Mouse (Mus musculus) midbrain, postnatal 0 days (tissue): ENCODE data around the gene Slc35b4. TPM values are rescaled to one million over a fixed set of nuclear protein-coding genes. Genes with fewer than 3 reads are reported as not detected.

ENCODE experiments used
- ATAC-seq: fragments of 200-750 bp; cut with Nextera tagmentation; 2 replicates; pipeline ENCODE4 v1.8.0; 2017; ENCODE audit warnings: moderate number of reproducible peaks, mild to moderate bottlenecking, moderate TSS enrichment, moderate library complexity; ENCODE audit not compliant: low FRiP score
- DNase-seq: peaks from one replicate; pipeline ENCODE4 v3.0.0-alpha.2; 2015; ENCODE audit warnings: low spot score
- H3K27ac ChIP-seq: fragments of 300-500 bp; sonication (generic); 2 replicates; pipeline ENCODE4 v1.5.1; 2014; ENCODE audit warnings: low read depth, mild to moderate bottlenecking, low read length, mixed read lengths
- H3K27me3 ChIP-seq: fragments of 300-500 bp; sonication (generic); 2 replicates; pipeline ENCODE4 v1.6.1; 2014; ENCODE audit warnings: low read length, control low read depth, mixed read lengths; ENCODE audit not compliant: insufficient read depth
- H3K36me3 ChIP-seq: fragments of 300-500 bp; sonication (generic); 2 replicates; pipeline ENCODE4 v1.6.1; 2014; ENCODE audit warnings: low read length, control low read depth, mixed read lengths; ENCODE audit not compliant: insufficient read depth
- H3K4me1 ChIP-seq: fragments of 300-500 bp; sonication (generic); 2 replicates; pipeline ENCODE4 v1.6.1; 2014; ENCODE audit warnings: mild to moderate bottlenecking, control low read depth, antibody characterized with exemption, low read length, mixed read lengths; ENCODE audit not compliant: insufficient read depth
- H3K4me2 ChIP-seq: fragments of 300-500 bp; sonication (generic); 2 replicates; pipeline ENCODE4 v1.6.1; 2014; ENCODE audit warnings: low read depth, mild to moderate bottlenecking, low read length, mixed read lengths; ENCODE audit not compliant: poor library complexity, severe bottlenecking
- H3K4me3 ChIP-seq: fragments of 300-500 bp; sonication (generic); 2 replicates; pipeline ENCODE4 v1.5.1; 2014; ENCODE audit warnings: low read depth, mild to moderate bottlenecking, low read length, moderate library complexity
- H3K9ac ChIP-seq: fragments of 300-500 bp; sonication (generic); replicated peaks from 2 replicates; pipeline ENCODE4 v1.6.1; 2014; ENCODE audit warnings: mild to moderate bottlenecking, low read length, moderate library complexity, mixed read lengths; ENCODE audit not compliant: poor library complexity, severe bottlenecking
- H3K9me3 ChIP-seq: fragments of 300-500 bp; sonication (generic); 2 replicates; pipeline ENCODE4 v1.6.1; 2016; ENCODE audit warnings: low read length, control low read depth
- CTCF ChIP-seq: IDR thresholded peaks from 2 replicates; pipeline ENCODE4 v1.5.1; 2016; ENCODE audit warnings: antibody characterized with exemption, mild to moderate bottlenecking
- WGBS: fragments of 180-500 bp; shearing (Covaris S2); extraction: QIAGEN DNeasy Blood & Tissue Kit; methylation state at CpG from one replicate; pipeline ENCODE4 v1.1.7; 2014; 5-methylcytosine and 5-hydroxymethylcytosine counted together
- polyA plus RNA-seq: library from polyadenylated mRNA; unstranded; fragments of >200 nt; fragmentation: Nextera tagmentation; extraction: Ambion mirVana; gene quantifications from 2 replicates; pipeline ENCODE4 v1.2.1, GENCODE M21; 2015
- total RNA-seq: library from RNA; depleted of rRNA; stranded (reverse); fragments of >200 nt; gene quantifications from 2 replicates; pipeline ENCODE4 v1.2.3, GENCODE M21; 2014

The Slc35b4 gene
- total and polyA plus RNA-seq, 2 experiments from 2014 or later = 30.6 to 30.8 TPM

DNA sequence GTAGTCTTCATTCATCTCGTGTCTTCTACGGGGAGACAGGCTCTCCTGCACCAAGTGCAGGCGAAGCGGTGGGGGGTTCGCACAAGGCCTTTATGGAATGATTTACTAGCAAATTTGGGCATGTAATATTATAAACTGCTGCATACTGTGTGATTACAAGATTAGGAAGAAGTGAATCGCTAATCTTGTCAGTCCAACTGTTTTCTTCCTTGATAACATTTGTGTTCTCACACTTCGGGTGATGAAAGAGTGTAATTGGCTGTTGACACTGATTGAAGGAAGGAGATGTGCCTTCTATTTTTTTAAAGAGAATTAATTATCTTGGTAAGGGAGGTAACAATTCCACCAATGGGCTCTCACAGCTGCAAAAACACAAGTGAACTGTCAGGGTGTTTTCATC lies 28.3 kb downstream of the Slc35b4 start:
- Histone ChIP-seq H3K4me1 (no peaks in the 10 kb centered on the region; the same call in 1 of the 2 replicates), H3K9ac (no peak overlapping the region), H3K36me3 (no peaks in the 10 kb centered on the region), H3K4me2 (no peak overlapping the region), H3K9me3 (no peaks in the 10 kb centered on the region), H3K27ac (no peak overlapping the region), H3K4me3 (no peak overlapping the region), H3K27me3 (no peaks in the 10 kb centered on the region)
- DNase-seq = no peak
- WGBS = 83% methylated on average over 7 of the region's 7 CpGs
- ATAC-seq = no peak
- TF ChIP-seq CTCF = no peak

DNA sequence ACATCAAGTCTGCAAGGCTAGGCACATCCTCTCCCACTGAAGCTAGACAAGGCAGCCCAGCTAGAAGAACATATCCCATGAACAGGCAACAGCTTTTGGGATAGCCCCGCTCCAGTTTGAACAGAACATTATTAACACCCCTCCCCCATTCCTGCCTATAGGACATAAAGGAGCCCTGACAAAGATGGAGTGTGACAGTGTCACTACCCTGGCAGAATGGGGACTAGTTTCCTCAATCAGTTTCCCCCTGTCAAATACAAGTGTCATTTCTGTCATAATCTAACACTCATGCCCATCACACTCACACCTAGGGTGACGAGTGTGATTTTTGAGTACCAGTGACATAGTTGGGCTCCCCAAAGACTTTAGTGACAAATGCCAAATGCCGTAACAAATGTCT lies 28.9 kb downstream of the Slc35b4 start:
- Histone ChIP-seq H3K27me3 (no peaks in the 10 kb centered on the region), H3K4me2 (no peak overlapping the region), H3K9me3 (no peaks in the 10 kb centered on the region), H3K9ac (no peak overlapping the region), H3K27ac (no peak overlapping the region), H3K36me3 (no peaks in the 10 kb centered on the region), H3K4me3 (no peak overlapping the region), H3K4me1 (no peaks in the 10 kb centered on the region)
- DNase-seq (no peak), ATAC-seq (no peak)
- 84% methylated on average over 3 of the region's 3 CpGs for WGBS
- TF ChIP-seq CTCF = no peak

DNA sequence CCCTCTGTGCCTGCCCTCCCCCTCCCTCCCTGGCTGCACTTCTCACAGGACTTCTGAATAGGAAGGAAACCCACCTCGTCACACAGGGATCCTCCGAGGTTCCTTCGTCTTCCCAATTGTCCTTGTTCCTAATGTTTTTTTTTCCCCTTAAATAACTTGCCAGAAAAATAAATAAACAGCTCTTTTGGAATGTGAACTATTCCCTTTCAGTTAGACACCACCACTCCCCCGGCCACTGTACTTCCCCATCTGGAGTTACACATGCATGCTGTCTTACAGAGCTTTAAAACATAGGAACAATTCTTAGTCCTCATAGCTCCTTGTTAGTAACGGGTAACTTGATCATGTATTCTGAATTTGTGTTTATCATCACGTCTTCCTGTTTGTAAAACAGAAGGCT lies 30.9 kb downstream of the Slc35b4 start:
- no peak for TF ChIP-seq CTCF
- H3K9ac ChIP-seq = no peak overlapping the region
- H3K27me3 ChIP-seq = no peaks in the 10 kb centered on the region
- WGBS = 85% methylated on average over 6 of the region's 6 CpGs
- no peaks in the 10 kb centered on the region for H3K36me3 ChIP-seq
- no peak overlapping the region for H3K27ac ChIP-seq
- no peaks in the 10 kb centered on the region for H3K9me3 ChIP-seq
- H3K4me2 ChIP-seq = no peak overlapping the region
- no peak overlapping the region for H3K4me3 ChIP-seq
- ATAC-seq (no peak), DNase-seq (no peak)
- no peaks in the 10 kb centered on the region for H3K4me1 ChIP-seq

GRCm38 (mm10) chr6:34142931-34143330 lies 34.0 kb downstream of the Slc35b4 start:
- no peak for TF ChIP-seq CTCF
- H3K36me3 ChIP-seq = no peaks in the 10 kb centered on the region
- H3K9me3 ChIP-seq = no peaks in the 10 kb centered on the region
- no peak overlapping the region for H3K4me2 ChIP-seq
- DNase-seq = no peak
- H3K27me3 ChIP-seq = no peaks in the 10 kb centered on the region
- no peak overlapping the region for H3K27ac ChIP-seq
- no peak for ATAC-seq
- H3K4me1 ChIP-seq = no peaks in the 10 kb centered on the region
- no peak overlapping the region for H3K4me3 ChIP-seq
- no peak overlapping the region for H3K9ac ChIP-seq
- WGBS = 65% methylated on average over 11 of the region's 11 CpGs

DNA sequence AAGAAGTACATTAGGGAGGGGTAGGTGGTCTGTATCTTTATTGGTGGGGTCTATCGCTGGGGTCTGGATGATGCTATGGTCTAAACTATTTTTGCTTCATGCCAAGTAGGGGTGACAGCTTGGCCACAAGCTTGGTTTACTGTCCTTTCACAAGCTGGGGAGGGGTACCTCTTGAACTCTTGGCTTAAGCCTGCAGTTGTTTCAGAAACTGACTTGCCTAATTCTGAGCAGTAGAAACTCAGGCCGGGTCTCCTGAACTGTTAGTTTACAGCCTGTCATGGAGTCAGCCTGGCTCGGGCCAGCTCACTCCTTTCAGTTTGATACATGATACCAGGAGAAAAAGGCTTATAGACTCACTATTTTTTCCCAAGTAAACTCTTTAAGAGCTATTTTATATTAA lies 38.5 kb downstream of the Slc35b4 start:
- WGBS = 94% methylated on average over 3 of the region's 3 CpGs
- no peak overlapping the region for H3K4me2 ChIP-seq
- H3K9ac ChIP-seq = no peak overlapping the region
- no peak for DNase-seq
- ATAC-seq = no peak
- H3K36me3 ChIP-seq = no peaks in the 10 kb centered on the region
- H3K4me1 ChIP-seq = no peaks in the 10 kb centered on the region
- no peak overlapping the region for H3K4me3 ChIP-seq
- no peak for TF ChIP-seq CTCF
- no peaks in the 10 kb centered on the region for H3K9me3 ChIP-seq
- H3K27me3 ChIP-seq = no peaks in the 10 kb centered on the region
- no peak overlapping the region for H3K27ac ChIP-seq

GRCm38 (mm10) chr6:34132391-34132790 lies 44.5 kb downstream of the Slc35b4 start:
- TF ChIP-seq CTCF = no peak
- Histone ChIP-seq H3K27ac (no peak overlapping the region), H3K9me3 (no peaks in the 10 kb centered on the region), H3K4me1 (no peaks in the 10 kb centered on the region), H3K4me2 (no peak overlapping the region), H3K27me3 (no peaks in the 10 kb centered on the region), H3K36me3 (no peaks in the 10 kb centered on the region), H3K9ac (no peak overlapping the region), H3K4me3 (no peak overlapping the region)
- WGBS = 86% methylated on average over 9 of the region's 9 CpGs
- ATAC-seq (no peak), DNase-seq (no peak)
